Mouse (Mus musculus) MEL (cell line): ENCODE data around the gene Ptcra.

ENCODE experiments used
- CTCF ChIP-seq, 3 experiments: IDR thresholded peaks in 2 of 3; conservative IDR thresholded peaks in 1 of 3; 2 replicates each; pipeline ENCODE4 v1.5.1; 2011 to 2012; ENCODE audit warnings: low read length in 3 of 3, low read depth in 2 of 3, mild to moderate bottlenecking in 2 of 3, improper control_type of control experiment in 1 of 3, inconsistent platforms in 1 of 3, mixed read lengths in 1 of 3, moderate library complexity in 1 of 3; ENCODE audit not compliant: control insufficient read depth in 1 of 3, insufficient read depth in 1 of 3, poor library complexity in 1 of 3, severe bottlenecking in 1 of 3
- EP300 ChIP-seq, 2 experiments: IDR thresholded peaks; 2 replicates each; pipeline ENCODE4 v1.6.1; 2011; ENCODE audit warnings: improper control_type of control experiment in 2 of 2, low read length in 2 of 2, low read depth in 1 of 2, mild to moderate bottlenecking in 1 of 2
- GATA1 ChIP-seq: IDR thresholded peaks from 2 replicates; pipeline ENCODE4 v1.6.1; 2011; ENCODE audit warnings: low read depth, low read length, improper control_type of control experiment
- POLR2A ChIP-seq, 2 experiments: IDR thresholded peaks; 2 replicates each; pipeline ENCODE4 v1.6.1; 2011 to 2012; ENCODE audit warnings: low read length in 2 of 2, mild to moderate bottlenecking in 2 of 2, control low read depth in 1 of 2, improper control_type of control experiment in 1 of 2, low read depth in 1 of 2, moderate library complexity in 1 of 2; ENCODE audit not compliant: control insufficient read depth in 1 of 2, insufficient read depth in 1 of 2, poor library complexity in 1 of 2
- TCF12 ChIP-seq: IDR thresholded peaks from 2 replicates; pipeline ENCODE4 v1.6.1; 2014; ENCODE audit warnings: low read depth, mild to moderate bottlenecking, inconsistent platforms, low read length, improper control_type of control experiment, moderate library complexity

- 0 out of 2 replicates have a peak, but pooled peaks have one; percentile 2 for TF ChIP-seq GATA1
- peak; percentile 78 to 98 for TF ChIP-seq POLR2A (IDR thresholded peaks at IDR 0.05; ENCODE audit: control insufficient read depth in 1 of 2, insufficient read depth in 1 of 2, low read depth in 1 of 2, low read length in 2 of 2, poor library complexity in 1 of 2)
- no peak for TF ChIP-seq EP300 (IDR thresholded peaks at IDR 0.05; ENCODE audit: low read depth in 1 of 2, low read length in 2 of 2)
- peak; percentile 73 to 87 (median 77) for TF ChIP-seq CTCF (IDR thresholded peaks at IDR 0.05 in 2 of 3, conservative IDR thresholded peaks at IDR 0.05 in 1 of 3; ENCODE audit: control insufficient read depth in 1 of 3, insufficient read depth in 1 of 3, low read depth in 2 of 3, low read length in 3 of 3, poor library complexity in 1 of 3, severe bottlenecking in 1 of 3)
- peak; percentile 93 for TF ChIP-seq TCF12
Observed at GRCm38 (mm10) chr17:46782341-46783221, 19.1 kb upstream of the Ptcra start, which contains the start of gene Rpl7l1.
